Mouse (Mus musculus): ENCODE results near the gene Htatsf1. TPM values are rescaled to one million over a fixed set of nuclear protein-coding genes. Genes with fewer than 3 reads are reported as not detected.

Htatsf1 gene
- polyA plus RNA-seq, 1 experiment from 2014 or later = 86.9 TPM

Other genes starting within 250 kb of the Htatsf1 start
- gene Map7d3, start 231.3 kb upstream of the Htatsf1 start, polyA plus RNA-seq (2016; fragmentation: Nextera tagmentation; extraction: Ambion mirVana) = 3.8 and 3.9 TPM in 2 replicates
- not detected in 2 replicates for gene Adgrg4, start 183.4 kb upstream of the Htatsf1 start, polyA plus RNA-seq (2016; fragmentation: Nextera tagmentation; extraction: Ambion mirVana)
- not detected in 2 replicates for gene Brs3, start 10.5 kb upstream of the Htatsf1 start, polyA plus RNA-seq (2016; fragmentation: Nextera tagmentation; extraction: Ambion mirVana)
- gene Vgll1, start 34.5 kb downstream of the Htatsf1 start, polyA plus RNA-seq (2016; fragmentation: Nextera tagmentation; extraction: Ambion mirVana) = 0.58 and 0.79 TPM in 2 replicates
- gene Cd40lg, start 158.6 kb downstream of the Htatsf1 start, polyA plus RNA-seq (2016; fragmentation: Nextera tagmentation; extraction: Ambion mirVana) = not detected in 2 replicates

Measured in limb, embryonic 12.5 days (tissue).